Mouse (Mus musculus): ENCODE measurements at regions not wholly inside any gene's neighbourhood (a gene's known extent, or its start where the extent isn't known, plus 50 kb on each side); places are given as distances from the start of the nearest gene placed in this dataset.

DNA sequence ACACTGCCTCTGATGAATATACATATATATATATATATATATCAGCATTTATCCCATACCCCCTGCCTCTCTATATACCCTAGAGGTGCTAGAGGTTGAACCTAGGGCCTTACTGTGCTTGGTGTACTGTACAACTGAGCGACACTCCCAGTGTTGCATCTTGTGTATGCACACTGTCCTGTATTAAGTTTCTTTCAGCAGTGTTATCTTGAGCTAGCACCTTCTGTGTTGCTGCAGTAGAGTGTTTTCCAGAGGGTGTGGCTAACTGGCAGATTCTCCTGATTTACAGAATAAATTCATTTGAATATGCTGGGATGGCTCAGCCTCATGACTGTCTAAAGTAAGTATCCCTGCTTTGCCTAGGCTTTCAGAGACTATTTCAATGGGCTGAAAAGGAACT, 54.7 kb upstream of the Ep300 start (continued):
- TF ChIP-seq RCOR1 (IDR thresholded peaks at IDR 0.05; ENCODE audit: low read depth, low read length) (peak; percentile 82), NRF1 (IDR thresholded peaks at IDR 0.05; ENCODE audit: insufficient read depth, low read depth, low read length, poor library complexity, severe bottlenecking) (no peak), TBP (IDR thresholded peaks at IDR 0.05; ENCODE audit: low read depth, low read length) (no peak), TCF12 (IDR thresholded peaks at IDR 0.05; ENCODE audit: low read depth, low read length) (peak; percentile 89)

DNA sequence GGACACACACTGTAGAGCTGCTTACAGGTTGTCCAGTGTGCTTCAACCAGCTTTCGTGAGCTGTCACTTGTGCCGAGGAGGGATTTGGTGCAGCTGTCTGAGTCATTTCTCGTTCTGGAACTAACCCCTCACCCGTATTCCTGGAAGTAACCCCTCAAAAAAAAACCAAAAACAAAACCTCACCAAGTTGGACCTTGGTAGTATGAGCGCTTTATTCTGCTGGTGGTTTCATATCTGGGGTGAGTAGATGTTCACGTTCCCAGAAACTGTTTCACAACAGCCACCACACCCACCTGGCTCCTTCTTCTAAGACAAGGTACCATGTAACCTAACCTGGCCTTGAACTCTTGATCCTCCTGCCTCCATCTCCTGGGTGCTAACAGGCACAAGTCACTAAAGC, 50.6 kb upstream of the Ep300 start:
- H3K4me3 ChIP-seq (ENCODE audit: control insufficient read depth in 1 of 2, insufficient read depth in 1 of 2, low read depth in 2 of 2, low read length in 2 of 2) = no peak overlapping the region
- H3K9ac ChIP-seq (ENCODE audit: control insufficient read depth, low read depth, low read length, poor library complexity, severe bottlenecking) = no peak overlapping the region
- H3K36me3 ChIP-seq (ENCODE audit: control insufficient read depth in 1 of 2, insufficient read depth in 2 of 2, low read length in 2 of 2) = peaks cover 0 to 16% of the 10 kb centered on the region in 2 experiments; a peak in 2 of 4 replicates
- H3K27me3 ChIP-seq (ENCODE audit: control insufficient read depth in 1 of 2, insufficient read depth in 2 of 2, low read length in 2 of 2) = no peaks in the 10 kb centered on the region
- H3K9me3 ChIP-seq (replicated peaks; ENCODE audit: insufficient read depth, low read length) = no peaks in the 10 kb centered on the region
- H3K4me1 ChIP-seq (ENCODE audit: control insufficient read depth in 1 of 2, insufficient read depth in 2 of 2, low read length in 2 of 2) = peaks cover 7 to 20% of the 10 kb centered on the region in 2 experiments; a peak in 2 of 4 replicates
- H3K27ac ChIP-seq (ENCODE audit: control insufficient read depth, low read depth, low read length) = no peak overlapping the region
- no peaks in the 10 kb centered on the region for H3K79me2 ChIP-seq (ENCODE audit: control insufficient read depth, insufficient read depth, low read length, poor library complexity)
- no peak for DNase-seq (ENCODE audit: low read depth, low spot score)
- TF ChIP-seq ETS1 (IDR thresholded peaks at IDR 0.05; ENCODE audit: low read depth, low read length) = no peak
- TF ChIP-seq MAX (IDR thresholded peaks at IDR 0.05; ENCODE audit: low read length) = no peak
- TF ChIP-seq ZMIZ1 (IDR thresholded peaks at IDR 0.05; ENCODE audit: low read depth, low read length) = no peak
- TF ChIP-seq POLR2AphosphoS5 (IDR thresholded peaks at IDR 0.05; ENCODE audit: borderline replicate concordance, low read depth, low read length) = no peak
- TF ChIP-seq USF1 (IDR thresholded peaks at IDR 0.05; ENCODE audit: low read depth, low read length) = no peak
- TF ChIP-seq TAL1 (IDR thresholded peaks at IDR 0.05; ENCODE audit: low read length) = no peak
- no peak for TF ChIP-seq KAT2A (conservative IDR thresholded peaks at IDR 0.05; ENCODE audit: low read depth, low read length)
- no peak for TF ChIP-seq ZNF384 (IDR thresholded peaks at IDR 0.05; ENCODE audit: low read depth, low read length)
- TF ChIP-seq USF2 (IDR thresholded peaks at IDR 0.05; ENCODE audit: borderline replicate concordance in 1 of 2, insufficient read depth in 1 of 2, low read depth in 1 of 2, low read length in 2 of 2) = no peak
- TF ChIP-seq ZC3H11A (IDR thresholded peaks at IDR 0.05; ENCODE audit: low read depth, low read length) = no peak
- no peak for TF ChIP-seq E2F4 (IDR thresholded peaks at IDR 0.05; ENCODE audit: borderline replicate concordance, low read depth, low read length)
- TF ChIP-seq NRF1 (IDR thresholded peaks at IDR 0.05; ENCODE audit: insufficient read depth, low read depth, low read length, poor library complexity, severe bottlenecking) = no peak
- TF ChIP-seq TBP (IDR thresholded peaks at IDR 0.05; ENCODE audit: low read depth, low read length) = no peak
- TF ChIP-seq SMC3 (IDR thresholded peaks at IDR 0.05; ENCODE audit: low read depth, low read length) = no peak
- no peak for TF ChIP-seq MXI1 (IDR thresholded peaks at IDR 0.05; ENCODE audit: low read depth, low read length)
- TF ChIP-seq MAZ (IDR thresholded peaks at IDR 0.05; ENCODE audit: low read depth, low read length) = no peak
- no peak for TF ChIP-seq BHLHE40 (IDR thresholded peaks at IDR 0.05; ENCODE audit: borderline replicate concordance, low read depth, low read length)
